Mouse (Mus musculus): ENCODE results near the gene Arhgap10.

DNA sequence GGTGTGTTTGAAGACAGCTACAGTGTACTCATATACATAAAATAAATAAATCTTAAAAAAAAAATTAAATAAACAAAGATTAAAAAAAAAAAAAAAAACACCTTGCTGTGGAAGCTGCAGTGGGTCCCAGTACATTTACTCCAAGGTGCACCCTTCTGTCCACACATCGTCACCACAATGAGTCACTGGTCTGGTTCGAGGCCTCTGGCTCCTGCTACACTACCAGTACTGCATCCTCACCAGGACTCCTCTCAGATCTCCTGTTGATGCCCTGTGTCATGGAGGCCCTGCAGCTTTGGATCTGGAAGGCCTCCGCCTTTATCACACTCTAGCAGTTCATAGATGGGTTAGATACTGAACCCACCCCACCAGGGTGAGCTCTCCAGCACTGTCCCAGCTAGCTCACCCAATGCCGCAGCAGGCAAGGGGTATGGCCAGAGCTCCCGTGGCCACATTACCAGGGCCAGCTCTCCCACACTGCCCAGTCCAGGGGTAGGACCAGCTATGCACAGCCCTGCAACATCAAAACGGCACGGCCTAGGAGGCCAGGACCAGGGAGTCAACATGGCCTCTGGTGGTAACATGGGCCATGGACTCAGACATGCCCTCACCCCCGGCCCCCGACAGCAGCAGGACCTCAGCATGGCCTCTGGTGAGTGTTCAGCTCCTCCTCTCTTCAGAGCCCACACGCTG, 26.4 kb downstream of the Arhgap10 start:
- TF ChIP-seq CTCF (IDR thresholded peaks at IDR 0.05; ENCODE audit: extremely low read depth, insufficient read length, insufficient replicate concordance, low read depth, low read length) (no peak), POLR2A (IDR thresholded peaks at IDR 0.05; ENCODE audit: low read depth, low read length) (no peak)
